Mouse (Mus musculus) lung, postnatal 0 days (tissue): ENCODE data around the gene Leng8.

ENCODE experiments used
- CTCF ChIP-seq: IDR thresholded peaks from 2 replicates; pipeline ENCODE4 v1.5.1; 2016; ENCODE audit warnings: antibody characterized with exemption, mild to moderate bottlenecking
- EP300 ChIP-seq: IDR thresholded peaks from 2 replicates; pipeline ENCODE4 v1.6.1; 2016; ENCODE audit warnings: antibody characterized with exemption, mild to moderate bottlenecking, control low read depth

DNA sequence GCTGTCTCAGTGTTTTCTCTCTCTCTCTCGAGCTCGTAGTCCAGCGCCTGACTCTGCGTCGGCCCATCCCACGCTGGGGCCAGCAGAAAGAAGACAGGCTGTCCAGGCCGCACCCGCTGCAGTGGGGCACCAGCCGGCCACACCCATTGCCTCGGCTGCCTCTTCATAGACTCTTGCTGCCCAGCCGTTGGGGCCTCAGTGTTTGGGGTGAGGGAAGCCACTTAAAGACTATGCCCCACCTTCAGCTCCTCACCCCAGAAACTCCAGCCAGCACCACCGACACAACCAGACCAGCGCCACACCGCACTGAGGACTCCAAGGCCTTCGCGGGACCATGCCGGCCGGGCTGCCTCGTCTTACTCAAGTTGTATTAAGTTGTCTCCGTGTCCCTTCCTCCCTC is 10.5 kb downstream of the Leng8 start:
- TF ChIP-seq EP300 (no peak), CTCF (no peak)
